Mouse (Mus musculus) adrenal gland, adult 8-10 months (tissue): ENCODE results near the gene Nudcd2. TPM values are rescaled to one million over a fixed set of nuclear protein-coding genes. Genes with fewer than 3 reads are reported as not detected.
"Not testable (repeated sequence)": the region's sequence is repeated elsewhere in the genome, so short reads cannot be mapped to it uniquely, and the experiment has no call there.

Experiments
- DNase-seq: peaks from one replicate; pipeline ENCODE4 v3.0.0; 2022
- total RNA-seq, 4 experiments: library from RNA; stranded (reverse); gene quantifications; 2 replicates each; pipeline ENCODE4 v1.2.4; 2022

The Nudcd2 gene
- 10 to 100 TPM; 26.4 to 31.4 (median 29.8) TPM for total RNA-seq

DNA sequence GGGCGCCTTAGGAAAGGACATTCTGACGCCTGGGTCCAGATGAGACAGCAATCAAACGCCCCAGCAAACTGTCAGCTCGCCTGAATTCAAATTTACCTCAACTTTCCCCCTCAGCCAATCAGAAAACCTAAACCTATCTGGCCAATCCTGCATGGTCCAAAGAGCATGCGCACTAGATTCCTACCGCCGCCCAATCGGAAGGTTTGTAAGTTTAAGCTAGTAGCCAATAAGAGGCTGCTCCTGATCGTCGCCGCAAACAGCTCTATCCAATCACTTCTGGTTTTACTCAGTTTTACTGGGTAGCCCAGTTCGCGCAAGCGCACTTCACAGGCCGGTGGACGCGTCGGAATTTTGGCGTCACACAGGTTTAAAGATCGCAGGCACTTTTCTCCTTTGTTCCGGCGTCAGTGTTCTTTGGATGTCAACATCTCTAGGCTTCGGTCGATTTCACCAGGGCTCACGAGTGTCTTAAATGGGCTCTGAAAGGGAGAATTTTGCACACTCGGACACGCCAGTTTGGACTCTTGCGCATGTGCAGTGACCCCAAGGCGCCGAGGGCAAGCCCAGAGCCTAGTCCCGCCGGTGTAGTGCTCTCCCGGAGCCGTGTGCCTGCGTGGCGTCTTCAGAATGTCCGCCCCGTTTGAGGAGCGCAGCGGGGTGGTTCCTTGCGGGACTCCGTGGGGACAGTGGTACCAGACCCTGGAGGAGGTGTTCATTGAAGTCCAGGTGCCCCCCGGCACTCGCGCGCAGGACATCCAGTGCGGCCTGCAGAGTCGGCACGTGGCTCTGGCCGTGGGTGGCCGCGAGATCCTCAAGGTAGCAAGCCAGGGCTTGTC is at the start of gene Nudcd2, which contains the start of gene Hmmr:
Nudcd2 (plus strand) TSS at position 329 of the 836 bp plus-strand sequence.
Hmmr (minus strand) TSS at position 84 of the 836 bp plus-strand sequence.
- DNase-seq: peak; percentile 92

DNA sequence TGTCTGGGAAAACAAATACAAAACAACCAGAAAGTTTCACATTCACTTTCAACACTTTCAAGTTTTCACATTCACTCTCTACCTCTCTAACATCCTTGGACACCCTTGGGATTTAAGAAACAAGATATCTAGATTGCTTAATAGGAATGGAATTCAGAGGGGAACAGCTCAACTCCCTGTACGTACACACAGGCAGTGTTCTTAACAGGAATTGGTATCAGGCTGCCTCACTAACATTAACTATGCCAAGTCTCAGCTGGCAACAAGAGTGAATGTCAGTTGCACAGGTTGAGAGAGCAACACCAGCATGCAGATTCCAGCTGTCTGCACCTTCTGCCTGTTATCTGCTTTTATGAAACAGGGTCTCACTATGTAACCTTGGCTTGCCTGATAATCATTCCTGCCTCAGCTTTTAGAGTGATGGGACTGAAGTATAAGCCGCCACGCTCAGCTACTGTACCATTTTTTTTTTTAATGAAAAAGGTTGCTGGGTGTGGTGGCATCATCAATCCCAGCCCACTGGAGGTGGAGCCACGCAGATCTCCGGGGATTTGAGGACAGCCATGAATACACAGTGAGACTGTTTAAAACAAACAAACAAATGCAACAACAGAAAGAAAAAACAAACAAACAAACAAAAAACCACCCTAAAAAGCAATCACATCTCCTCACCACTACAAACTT is 42.9 kb upstream of the Nudcd2 start:
- no peak for DNase-seq

DNA sequence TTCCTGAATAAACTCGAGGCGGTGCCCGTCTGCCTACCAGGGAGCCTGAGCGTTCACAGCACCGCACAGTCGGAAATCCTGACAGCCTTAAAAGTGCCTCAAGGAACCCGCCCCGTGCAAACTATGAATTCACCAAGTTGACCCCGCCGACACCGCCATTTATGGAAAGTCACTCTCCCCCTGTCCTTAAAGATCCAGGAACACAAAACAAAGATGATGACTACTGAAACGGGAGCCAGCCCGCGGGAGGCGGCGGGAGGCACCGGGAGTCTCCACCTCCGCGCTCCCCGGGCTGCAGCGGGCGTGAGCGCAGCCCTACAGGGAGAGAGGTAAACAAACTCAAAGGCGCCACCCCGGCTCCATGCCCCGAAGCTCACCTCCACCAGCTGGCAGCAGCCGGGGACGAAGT is 41.4 kb upstream of the Nudcd2 start:
- no peak for DNase-seq

DNA sequence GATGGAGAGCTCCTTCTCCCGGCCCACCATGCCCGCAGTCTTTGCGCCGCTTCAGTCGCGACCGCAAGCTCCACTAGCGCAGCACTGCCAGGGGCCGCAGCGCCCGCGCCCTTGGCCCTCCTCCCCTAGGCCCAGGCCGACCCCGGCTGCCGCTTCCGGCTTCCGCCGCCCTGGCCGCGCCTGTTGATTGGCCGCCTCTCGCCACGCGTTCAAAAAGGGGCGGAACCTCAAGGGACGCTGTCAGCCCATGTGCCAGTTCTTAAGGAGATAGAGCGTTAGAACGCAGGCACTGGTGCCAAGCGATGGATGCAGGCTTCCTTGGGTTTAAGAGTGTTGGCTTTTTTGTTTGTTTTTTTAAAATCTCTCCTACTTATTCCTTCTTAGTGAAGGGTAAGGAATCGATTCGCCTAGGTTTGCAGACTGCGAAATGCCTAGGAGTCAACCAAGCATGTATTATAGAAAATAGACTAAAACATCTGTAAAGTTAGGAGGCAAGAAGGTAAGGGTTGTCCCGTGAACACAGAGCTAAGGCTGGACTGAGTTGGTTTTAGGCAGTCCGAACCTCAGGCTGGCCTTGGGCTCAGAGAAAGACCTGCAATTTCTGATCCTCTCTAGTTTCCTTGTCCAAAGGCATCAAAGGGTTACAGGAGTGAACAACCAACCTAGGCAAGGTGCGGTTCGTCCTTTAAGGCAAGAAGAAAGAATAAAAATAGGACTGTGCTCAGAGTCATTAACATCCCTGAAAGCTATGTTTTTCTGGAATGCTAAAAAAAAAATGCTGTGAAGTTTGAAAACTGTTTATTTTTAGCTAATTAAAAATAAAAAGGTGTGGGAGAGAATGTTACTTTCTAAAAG is 40.7 kb upstream of the Nudcd2 start:
- DNase-seq: peak; percentile 92

DNA sequence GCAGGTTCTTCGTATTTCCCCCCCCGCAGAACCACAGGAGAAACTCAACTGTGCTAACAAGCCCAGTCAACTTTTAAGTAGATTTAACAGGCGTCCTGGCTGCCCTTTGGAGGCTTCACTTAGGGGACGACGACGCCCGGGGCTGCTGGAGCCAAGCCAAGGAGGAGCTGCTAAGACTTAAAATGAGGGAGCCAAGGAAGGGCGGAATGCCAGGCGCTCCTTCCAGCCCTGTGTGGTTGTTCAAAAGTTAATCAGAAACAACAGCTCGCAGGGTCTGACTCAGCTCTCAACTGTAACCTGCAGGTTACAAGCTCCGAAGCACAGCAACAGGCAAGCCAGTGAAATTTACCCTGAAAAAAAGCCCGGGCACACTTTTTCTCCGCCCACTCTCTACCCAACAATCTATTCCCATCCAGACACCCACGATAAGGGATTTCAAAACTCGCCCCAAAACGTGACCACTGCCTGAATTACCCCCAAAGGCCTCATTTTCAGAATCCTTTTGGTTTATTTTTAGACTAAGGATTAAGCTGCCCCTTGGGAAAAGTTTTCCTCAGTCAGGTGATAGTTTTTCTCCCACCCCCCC is 40.0 kb upstream of the Nudcd2 start:
- peak; percentile 45 for DNase-seq

DNA sequence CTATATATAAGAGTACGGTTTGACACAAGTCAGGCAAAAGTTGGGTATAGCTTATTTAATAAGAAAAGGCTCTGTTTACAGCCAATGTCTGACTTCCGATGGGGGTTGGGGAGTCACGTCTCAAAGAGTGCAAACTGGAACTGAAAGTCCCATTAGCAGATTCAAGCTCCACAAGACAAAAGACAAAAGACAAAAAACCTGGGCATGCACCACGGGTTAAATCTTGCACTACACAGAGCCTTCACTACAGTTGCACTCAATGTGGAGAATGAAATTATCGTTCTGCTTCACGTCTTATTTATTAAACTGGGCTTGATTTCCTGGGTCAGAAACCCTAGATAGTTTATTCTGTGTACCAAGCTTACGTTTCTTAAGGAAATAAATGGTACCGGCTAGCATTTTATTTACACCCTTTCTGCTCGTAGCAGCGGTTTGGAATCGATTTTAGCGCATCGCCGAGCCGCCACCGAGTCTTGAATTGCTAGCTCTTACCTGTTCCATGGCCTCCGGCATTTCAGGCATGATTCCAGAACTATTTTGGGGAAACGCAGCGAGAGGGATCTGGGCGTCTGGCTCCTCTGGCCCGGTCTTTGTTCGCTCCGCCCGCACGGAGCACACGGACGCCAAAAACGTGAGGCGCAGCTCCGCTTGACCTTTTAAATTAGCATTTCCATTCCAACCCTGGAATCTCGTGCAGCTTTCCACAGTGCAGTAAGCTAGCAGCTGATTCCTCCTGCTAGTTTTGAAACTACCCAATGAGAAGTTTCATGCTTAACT is 39.0 kb upstream of the Nudcd2 start:
- DNase-seq: peak; percentile 64

DNA sequence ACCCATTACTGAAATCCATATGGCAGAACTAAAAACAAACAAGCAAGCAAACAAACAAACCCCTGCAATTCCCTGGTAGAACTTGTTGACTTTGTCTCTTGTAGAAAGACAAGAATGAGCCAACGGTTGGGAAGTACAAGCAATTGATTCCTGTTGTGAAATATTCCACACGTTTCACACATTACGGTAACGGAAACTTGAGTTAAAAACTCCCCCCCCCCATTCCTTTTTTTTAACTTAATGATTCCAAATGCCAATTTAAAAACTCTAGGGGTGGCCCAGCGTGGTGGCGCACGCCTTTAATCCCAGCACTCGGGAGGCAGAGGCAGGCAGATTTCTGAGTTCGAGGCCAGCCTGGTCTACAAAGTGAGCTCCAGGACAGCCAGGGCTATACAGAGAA is 38.4 kb upstream of the Nudcd2 start, which contains the start of gene Mat2b:
Mat2b (minus strand) TSS at position 101 of the 400 bp plus-strand sequence.
- no peak for DNase-seq

DNA sequence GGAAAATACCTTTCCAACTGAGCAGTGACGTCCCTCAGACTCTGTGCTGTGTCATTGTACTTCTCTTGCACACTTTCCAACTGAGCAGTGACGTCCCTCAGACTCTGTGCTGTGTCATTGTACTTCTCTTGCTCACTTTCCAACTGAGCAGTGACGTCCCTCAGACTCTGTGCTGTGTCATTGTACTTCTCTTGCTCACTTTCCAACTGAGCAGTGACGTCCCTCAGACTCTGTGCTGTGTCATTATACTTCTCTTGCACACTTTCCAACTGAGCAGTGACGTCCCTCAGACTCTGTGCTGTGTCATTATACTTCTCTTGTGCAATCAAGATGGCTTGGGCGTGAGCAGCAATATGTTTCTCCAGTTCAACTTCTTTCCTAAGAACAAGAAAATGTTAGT is 23.6 kb upstream of the Nudcd2 start:
- DNase-seq: not testable (repeated sequence)

DNA sequence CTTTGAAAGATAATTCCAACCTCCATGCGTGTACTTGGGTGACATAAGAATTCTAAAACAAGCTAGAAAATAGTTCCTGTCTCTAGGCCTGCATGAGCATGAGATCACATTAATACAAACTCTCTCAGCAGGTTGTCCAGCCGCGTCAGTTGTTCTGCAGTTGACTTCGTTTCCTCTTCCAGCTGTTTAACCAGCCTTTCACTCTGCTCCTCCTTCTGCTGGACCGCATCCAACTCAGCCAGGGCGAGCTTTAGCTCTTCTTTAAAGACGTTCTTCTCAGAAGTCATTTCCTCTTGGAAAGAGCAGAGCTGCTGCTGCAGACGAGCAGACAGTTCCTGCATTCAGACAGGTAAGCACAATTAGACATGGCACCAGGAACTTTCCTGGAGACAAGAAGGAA is 19.6 kb upstream of the Nudcd2 start:
- DNase-seq: no peak

DNA sequence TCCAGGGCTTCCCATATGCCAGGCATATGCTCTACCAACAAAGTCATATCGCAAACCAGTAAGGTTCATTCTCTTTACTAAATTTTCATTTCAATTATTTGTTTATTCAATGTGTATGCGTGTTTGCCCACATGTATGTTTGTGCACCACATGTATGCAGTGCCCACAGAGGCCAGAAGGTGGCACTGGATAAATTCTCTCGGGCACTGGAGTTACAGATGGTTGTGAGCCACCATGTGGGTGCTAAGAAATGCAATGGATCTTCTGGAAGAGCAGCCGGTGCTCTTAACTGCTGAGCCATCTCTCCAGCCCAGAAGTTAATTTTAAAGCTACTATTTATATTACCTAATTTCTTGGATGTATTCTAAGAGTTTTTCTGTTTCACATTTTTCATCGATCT is 17.9 kb upstream of the Nudcd2 start:
- DNase-seq: no peak

DNA sequence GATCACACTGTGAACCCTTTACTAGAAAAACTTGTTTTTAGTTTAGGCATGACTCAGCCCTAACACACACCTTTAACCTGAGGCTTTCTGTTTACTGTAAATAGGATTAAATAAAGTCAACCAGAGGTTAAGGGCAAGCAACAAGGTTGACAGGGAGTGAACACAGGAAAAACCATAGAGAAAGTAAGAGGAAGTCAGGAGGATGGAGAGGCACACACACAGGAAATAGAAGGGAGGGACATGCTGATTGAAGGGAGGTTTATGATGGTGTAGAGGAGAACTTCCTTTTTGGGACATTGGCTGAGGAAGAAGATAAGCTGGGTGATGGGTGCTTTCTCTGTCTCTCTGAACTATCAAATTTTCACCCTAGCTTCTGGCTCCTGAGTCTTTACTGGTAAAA is 15.1 kb upstream of the Nudcd2 start:
- no peak for DNase-seq

DNA sequence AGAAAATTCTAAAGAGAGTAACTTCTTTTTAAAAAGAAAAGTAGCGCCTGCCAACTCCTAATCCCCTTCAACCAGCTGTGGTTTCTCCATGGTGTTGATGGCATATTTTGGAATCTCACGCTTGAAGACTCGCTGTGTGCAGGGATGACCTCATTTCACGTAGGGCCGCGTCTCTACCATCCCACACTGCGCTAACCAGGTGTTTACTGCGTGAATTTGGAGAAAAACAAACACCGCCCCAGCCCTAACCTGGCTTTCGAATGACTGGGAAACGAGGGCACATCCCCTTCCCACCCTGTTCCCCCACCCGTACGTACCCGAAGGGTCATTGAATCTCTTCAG is 499 bp upstream of the Nudcd2 start:
- no peak for DNase-seq

DNA sequence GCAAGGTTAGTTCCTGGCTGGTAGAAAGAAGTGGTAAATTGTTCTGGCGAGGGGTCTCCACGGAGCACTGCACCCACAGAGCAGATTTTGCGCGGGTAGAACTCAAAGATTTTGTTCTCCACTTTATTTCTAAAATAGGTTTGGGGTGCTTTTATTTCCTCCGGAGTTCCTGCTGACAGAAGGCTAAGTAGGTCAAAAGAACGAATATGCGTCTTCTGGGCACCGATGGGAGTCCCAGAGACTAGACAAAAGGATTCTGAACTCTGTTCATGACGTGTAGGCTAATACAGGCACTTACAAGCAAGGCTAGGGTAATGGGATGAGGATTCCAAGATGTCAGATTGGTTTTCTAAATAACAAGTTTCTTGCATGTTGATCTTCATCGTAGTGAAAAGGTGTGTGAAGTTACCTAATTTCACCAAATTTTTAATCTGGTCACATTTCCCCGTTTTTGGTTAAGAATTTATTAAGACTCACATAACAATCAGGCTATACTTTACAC is 835 bp downstream of the Nudcd2 start:
- DNase-seq: no peak

DNA sequence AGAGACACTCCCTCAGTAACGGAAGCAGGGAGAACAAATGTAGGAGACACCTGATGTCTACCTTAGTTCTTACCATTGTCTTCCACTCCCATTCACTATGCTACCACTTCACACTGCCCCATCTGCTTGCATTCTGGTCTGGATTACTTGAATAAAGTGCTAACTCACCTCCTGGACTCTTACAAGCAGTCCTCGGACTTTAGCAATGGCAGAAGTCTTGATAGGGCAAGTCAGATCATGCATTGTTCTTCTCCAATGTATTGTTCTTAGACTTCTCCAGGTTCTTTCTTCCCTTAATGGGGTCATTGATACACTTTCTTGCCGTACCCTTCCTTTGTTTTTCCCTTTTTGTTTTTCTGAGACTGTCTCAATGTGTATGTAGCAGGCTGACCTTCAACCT is 3.9 kb downstream of the Nudcd2 start:
- no peak for DNase-seq

DNA sequence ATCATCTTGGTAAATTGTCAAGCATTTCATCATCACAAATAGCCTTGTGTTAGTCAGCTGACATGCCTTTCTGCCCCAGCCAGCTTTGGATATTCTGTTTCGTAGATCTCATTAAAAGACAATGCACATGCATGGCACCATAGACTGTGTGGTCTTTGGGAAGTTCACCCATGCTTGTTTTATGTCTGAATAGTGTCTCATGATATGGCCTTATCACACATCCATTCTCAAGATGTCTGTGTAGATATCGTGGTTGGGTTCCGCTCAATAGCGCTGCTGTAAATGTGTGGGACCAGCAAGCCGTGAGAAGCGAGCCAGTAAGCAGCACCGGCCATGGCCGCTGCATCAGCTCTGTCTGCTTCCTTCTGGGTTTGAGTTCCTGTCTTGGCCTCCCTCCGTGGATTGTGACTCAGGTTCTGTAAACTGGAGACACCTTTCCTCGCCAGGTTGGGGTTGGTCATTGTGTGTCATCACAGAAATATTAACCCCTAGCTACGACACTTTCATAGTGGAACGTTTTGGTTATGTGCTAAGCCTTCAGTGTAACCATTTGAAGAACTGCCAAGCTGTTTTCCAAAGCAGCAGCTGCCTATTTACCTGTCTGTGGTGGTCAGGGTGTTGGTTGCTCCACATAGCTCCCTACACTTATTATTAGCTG is 8.3 kb downstream of the Nudcd2 start:
- no peak for DNase-seq

DNA sequence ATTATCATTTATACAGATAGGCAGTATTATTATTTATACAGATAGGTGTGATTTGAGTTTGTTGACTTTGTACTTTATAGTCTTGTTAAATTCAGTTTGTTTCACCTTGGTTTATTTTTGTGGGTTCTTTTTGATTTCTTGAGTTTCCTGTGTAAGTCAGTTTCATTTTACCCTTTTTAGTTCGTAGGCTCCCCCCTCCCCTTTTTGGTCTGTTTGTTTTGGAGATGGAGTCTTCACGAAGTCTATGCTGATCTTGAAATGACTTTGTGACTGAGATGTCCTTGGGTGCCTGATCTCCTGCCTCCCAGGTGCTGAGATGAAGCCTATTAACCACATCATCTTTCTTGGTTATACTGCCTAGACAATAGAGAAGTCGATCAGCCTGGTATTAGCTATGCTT is 10.9 kb downstream of the Nudcd2 start:
- no peak for DNase-seq

DNA sequence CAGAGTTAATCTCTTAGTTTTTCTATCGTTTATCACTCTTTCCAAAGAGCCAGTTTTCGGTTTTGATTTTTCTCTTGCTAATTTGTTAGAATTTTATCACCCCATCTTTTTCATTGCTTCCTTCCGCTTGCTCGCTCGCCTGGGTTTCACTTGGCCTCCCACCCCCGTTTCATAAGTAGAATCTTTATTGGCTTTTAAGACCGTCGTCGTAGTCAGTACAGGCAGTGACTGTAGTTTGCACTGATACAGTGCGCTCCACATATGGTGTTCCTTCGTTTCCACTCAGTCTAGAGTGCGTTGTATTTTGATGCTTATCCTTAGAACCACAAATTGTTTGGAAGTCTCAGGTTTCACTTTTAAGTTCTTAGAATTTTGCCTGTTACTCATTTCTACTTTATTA is 12.9 kb downstream of the Nudcd2 start:
- DNase-seq: no peak

DNA sequence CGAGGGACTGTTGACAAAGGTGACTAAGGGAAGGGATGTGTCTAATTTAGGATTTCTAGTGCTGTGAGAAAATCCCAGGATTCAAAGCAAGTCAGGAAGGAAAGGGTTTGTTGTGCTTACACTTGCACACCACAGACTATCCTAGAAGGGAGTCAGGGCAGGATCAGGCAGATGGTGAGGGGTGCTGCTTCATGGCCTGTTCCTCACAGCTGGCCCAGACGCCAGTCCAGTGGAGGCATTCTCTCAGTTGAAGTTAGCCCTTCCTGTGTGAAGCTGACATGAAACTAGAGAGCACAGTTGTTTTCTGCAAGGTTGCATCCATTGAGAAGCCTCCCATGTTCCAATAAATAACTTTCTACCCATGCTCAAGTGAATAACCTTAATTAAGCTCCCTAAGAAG is 14.2 kb downstream of the Nudcd2 start:
- DNase-seq: no peak

DNA sequence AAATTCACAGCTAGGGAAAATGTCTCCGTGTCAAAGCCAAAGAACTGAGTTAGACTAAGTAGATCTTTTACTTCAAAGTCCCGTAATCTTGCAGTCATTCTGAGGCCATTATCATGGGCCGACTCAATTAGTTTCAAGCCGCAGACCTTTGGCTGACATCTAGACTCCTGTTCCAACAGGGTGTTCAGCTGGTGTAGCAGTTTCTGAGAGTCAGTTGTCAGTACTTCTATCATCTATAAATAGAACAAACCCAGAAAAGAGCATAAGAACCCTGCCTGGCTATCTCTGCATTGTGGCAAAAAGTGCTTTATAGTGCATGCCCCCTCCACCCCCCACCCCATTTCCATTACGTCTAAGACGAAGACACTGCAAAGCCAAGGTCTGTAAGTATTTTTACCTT is 20.4 kb downstream of the Nudcd2 start:
- DNase-seq: no peak

DNA sequence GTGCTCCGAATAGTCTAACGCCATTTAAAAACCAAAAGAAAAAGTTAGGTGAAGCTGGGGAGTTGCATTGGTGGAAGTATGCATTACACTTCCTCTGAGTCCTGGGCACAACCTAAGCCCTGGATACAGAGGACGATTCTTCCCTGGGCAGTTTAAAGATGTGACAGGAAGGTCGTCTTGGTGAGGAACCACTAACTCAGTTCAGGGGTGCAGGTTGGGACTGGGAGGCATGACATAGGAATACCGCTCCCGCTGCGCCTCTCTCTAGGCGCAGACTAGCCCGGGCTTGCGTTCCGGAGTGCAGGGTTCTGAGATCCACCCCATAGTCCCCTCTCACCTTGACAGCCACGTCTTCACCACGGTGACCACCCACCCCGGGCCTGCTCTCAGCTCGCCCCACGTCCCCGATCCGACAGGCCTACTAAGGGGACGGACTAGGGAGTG is 21.2 kb downstream of the Nudcd2 start:
- DNase-seq: no peak

DNA sequence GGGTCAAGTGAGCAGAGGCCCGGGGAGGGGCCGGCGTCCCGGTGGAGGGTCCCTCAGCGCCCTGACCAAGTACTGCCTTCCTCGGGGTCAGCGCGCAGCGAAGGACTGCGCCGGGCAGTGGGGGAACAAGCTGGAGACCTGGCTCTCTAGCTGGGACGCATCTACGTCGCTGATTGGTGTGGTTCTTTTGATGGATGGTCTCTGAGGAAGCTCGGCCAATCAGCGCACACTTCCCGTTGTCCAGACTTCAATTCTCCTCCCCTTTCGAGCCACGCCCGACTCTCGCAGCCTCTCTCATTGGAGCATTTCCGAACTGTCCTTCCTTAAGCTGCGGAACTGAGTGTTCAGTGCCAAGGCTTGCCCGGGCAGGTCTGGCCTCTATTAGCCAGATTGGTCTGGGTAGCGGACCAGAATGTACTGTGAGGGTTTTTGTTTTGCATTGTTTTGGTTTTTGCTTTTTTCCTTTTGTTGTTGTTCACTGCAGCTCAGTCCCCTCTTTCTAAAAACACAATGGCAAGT is 21.7 kb downstream of the Nudcd2 start, which contains the start of gene Ccng1:
Ccng1 (minus strand) TSS at position 203 of the 519 bp plus-strand sequence.
- peak; percentile 96 for DNase-seq
